In the genomic region with DNA sequence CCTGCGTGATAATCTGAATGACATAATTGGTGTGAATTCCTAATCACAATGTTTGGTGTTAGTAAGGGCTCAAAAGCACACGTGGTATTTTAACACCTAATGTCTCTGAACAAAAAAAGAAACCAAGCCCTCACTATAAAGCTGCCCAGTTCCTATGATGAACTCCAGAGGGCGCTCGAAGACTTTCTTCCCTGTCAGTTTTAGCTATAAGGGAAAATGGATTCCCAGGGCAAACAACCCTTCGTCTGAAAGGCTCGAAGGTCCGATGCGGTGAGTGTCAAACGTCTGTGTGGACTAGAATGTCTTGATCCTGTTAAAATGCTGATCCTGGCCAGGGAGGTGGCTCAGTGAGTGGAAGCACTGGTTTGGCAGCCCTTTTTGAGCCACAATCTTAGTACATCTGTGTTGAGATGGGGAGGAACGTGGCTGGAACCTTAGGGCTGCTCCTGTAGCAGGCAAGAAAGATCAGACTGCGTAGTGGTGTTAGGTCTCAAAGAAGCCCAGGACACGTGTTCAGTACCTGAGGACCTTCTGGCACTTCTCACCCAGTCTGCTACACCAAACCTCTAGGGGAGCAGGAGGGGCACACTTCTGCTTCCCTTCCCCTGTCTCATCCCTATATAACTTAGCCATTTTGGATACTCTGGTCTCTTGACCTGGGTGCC, we compare ENCODE assay signal across 7 mouse cellular contexts.
DNase-seq lines count a peak whose midpoint lies in the region; ATAC-seq lines count a peak whose summit lies in the region.

No protein-coding gene starts in this region.

- H3K9me3 ChIP-seq in intestine, embryonic 14.5 days (ENCODE audit: control insufficient read depth, low read length) = no peaks in the 10 kb centered on the region

- H3K9ac ChIP-seq in intestine, embryonic 14.5 days (ENCODE audit: low read length) = peak overlapping the region; percentile 13; the same call in 1 of the 2 replicates

- no peaks in the 10 kb centered on the region; the same call in 1 of the 2 replicates for H3K27me3 ChIP-seq in intestine, embryonic 14.5 days (replicated peaks; ENCODE audit: control insufficient read depth, insufficient read depth, low read length)

- 10% methylated on average over 12 of the region's 12 CpGs for WGBS in intestine, embryonic 14.5 days

- DNase-seq in gastrocnemius, postnatal 25 days = peak; percentile 32
- peak; percentile 90 for DNase-seq in intestine, embryonic 14.5 days (ENCODE audit: low spot score)
- DNase-seq in left cerebral cortex, postnatal 14 days (ENCODE audit: low spot score in 2 of 2) = peak; percentile 81 to 85
- peak; percentile 76 for DNase-seq in right cerebral cortex, postnatal 25 days

- H3K4me1 ChIP-seq in intestine, embryonic 14.5 days (replicated peaks; ENCODE audit: control insufficient read depth, insufficient read depth, low read length) = no peaks in the 10 kb centered on the region; the same call in 1 of the 2 replicates

- H3K27ac ChIP-seq in intestine, embryonic 14.5 days (ENCODE audit: low read depth) = no peak overlapping the region

- peak overlapping the region; percentile 13; the same call in 1 of the 2 replicates for H3K4me3 ChIP-seq in intestine, embryonic 14.5 days (ENCODE audit: low read depth, low read length)

- ATAC-seq in activated CD4-positive, CD25-positive, alpha-beta regulatory T cell, adult 4 months = peak; percentile 77
- ATAC-seq in common myeloid progenitor, adult 5-6 weeks (replicated peaks; ENCODE audit: low read depth, poor library complexity, severe bottlenecking) = peak; percentile 93
- ATAC-seq in intestine, embryonic 14.5 days (replicated peaks; ENCODE audit: low FRiP score, low TSS enrichment, low read depth) = peak; percentile 81
- peak; percentile 85 for ATAC-seq in megakaryocyte-erythroid progenitor cell, adult 5-6 weeks (replicated peaks; ENCODE audit: low FRiP score, low TSS enrichment, poor library complexity, severe bottlenecking)

- intact Hi-C loops in left cerebral cortex, postnatal 14 days (cut with DNase I) = loop anchor here (2.0 to 10.0 kb wide), 4 partner anchors 68 to 721 kb away; partner anchors contain the start of genes Gnaq and Vps13a

- no peaks in the 10 kb centered on the region for H3K36me3 ChIP-seq in intestine, embryonic 14.5 days (ENCODE audit: control insufficient read depth, insufficient read depth, low read length)

- peak overlapping the region; percentile 50 for H3K4me2 ChIP-seq in intestine, embryonic 14.5 days (ENCODE audit: low read length)

Comparison
In these comparisons a context has a peak if more than half of its experiments do, and no peak if none do; other contexts are left out.
1. DNase-seq: peak in every context shown above with its lines; median percentile 90 in intestine, embryonic 14.5 days; 83 in left cerebral cortex, postnatal 14 days; 76 in right cerebral cortex, postnatal 25 days; 32 in gastrocnemius, postnatal 25 days.